Mouse (Mus musculus) myocyte (in vitro differentiated cells): ENCODE measurements around the gene Ets1.

ENCODE experiments used
- CEBPB ChIP-seq: IDR thresholded peaks from 2 replicates; pipeline ENCODE4 v1.6.1; 2011; ENCODE audit warnings: mild to moderate bottlenecking, moderate library complexity; ENCODE audit not compliant: poor library complexity, insufficient read depth, severe bottlenecking
- E2F4 ChIP-seq: IDR thresholded peaks from one replicate; pipeline ENCODE4 v1.6.1; 2011; ENCODE audit warnings: mild to moderate bottlenecking, control low read depth, moderate library complexity; ENCODE audit not compliant: insufficient read depth
- MAX ChIP-seq: IDR thresholded peaks from one replicate; pipeline ENCODE4 v1.6.1; 2011; ENCODE audit warnings: low read depth, mild to moderate bottlenecking, control low read depth
- MYOD1 ChIP-seq, 3 experiments: IDR thresholded peaks; one replicate each; pipeline ENCODE4 v1.6.1; 2011; ENCODE audit warnings: control low read depth in 2 of 3, low read depth in 2 of 3, mild to moderate bottlenecking in 2 of 3, moderate library complexity in 1 of 3; ENCODE audit not compliant: insufficient read length in 2 of 3, control insufficient read depth in 1 of 3
- MYOG ChIP-seq, 3 experiments: IDR thresholded peaks; one replicate each; pipeline ENCODE4 v1.6.1; 2011; ENCODE audit warnings: control low read depth in 2 of 3, low read depth in 2 of 3, mild to moderate bottlenecking in 2 of 3; ENCODE audit not compliant: insufficient read length in 2 of 3, control insufficient read depth in 1 of 3, insufficient read depth in 1 of 3
- POLR2A ChIP-seq: IDR thresholded peaks from one replicate; pipeline ENCODE4 v1.6.1; 2011; ENCODE audit warnings: low read depth, mild to moderate bottlenecking, control low read depth, moderate library complexity; ENCODE audit not compliant: insufficient read length
- POLR2AphosphoS2 ChIP-seq: IDR thresholded peaks from one replicate; pipeline ENCODE4 v1.6.1; 2011; ENCODE audit warnings: low read depth, control low read depth; ENCODE audit not compliant: insufficient read length
- REST ChIP-seq: IDR thresholded peaks from one replicate; pipeline ENCODE4 v1.6.1; 2011; ENCODE audit warnings: mild to moderate bottlenecking, control low read depth, moderate library complexity; ENCODE audit not compliant: insufficient read depth, insufficient read length
- SRF ChIP-seq: IDR thresholded peaks from one replicate; pipeline ENCODE4 v1.6.1; 2011; ENCODE audit warnings: low read depth; ENCODE audit not compliant: control insufficient read depth, insufficient read length
- TCF12 ChIP-seq: IDR thresholded peaks from one replicate; pipeline ENCODE4 v1.6.1; 2011; ENCODE audit warnings: mild to moderate bottlenecking, control low read depth; ENCODE audit not compliant: poor library complexity, insufficient read depth, severe bottlenecking
- USF1 ChIP-seq: IDR thresholded peaks from one replicate; pipeline ENCODE4 v1.6.1; 2011; ENCODE audit warnings: low read depth, mild to moderate bottlenecking, control low read depth, moderate library complexity

GRCm38 (mm10) chr9:32726595-32726994, 90.6 kb downstream of the Ets1 start:
- no peak for TF ChIP-seq TCF12
- no peak for TF ChIP-seq MAX
- no peak for TF ChIP-seq POLR2A
- TF ChIP-seq SRF: no peak
- no peak for TF ChIP-seq REST
- TF ChIP-seq MYOG (IDR thresholded peaks at IDR 0.05; ENCODE audit: control insufficient read depth in 1 of 3, insufficient read depth in 1 of 3, insufficient read length in 2 of 3, low read depth in 2 of 3): no peak
- TF ChIP-seq CEBPB: no peak
- TF ChIP-seq USF1: no peak
- no peak for TF ChIP-seq E2F4
- no peak for TF ChIP-seq POLR2AphosphoS2
- TF ChIP-seq MYOD1 (IDR thresholded peaks at IDR 0.05; ENCODE audit: control insufficient read depth in 1 of 3, insufficient read length in 2 of 3, low read depth in 2 of 3): no peak
